Mouse (Mus musculus) MEL-GATA-1-ER (cell line): ENCODE measurements at regions not wholly inside any gene's neighbourhood (a gene's known extent, or its start where the extent isn't known, plus 50 kb on each side); places are given as distances from the start of the nearest gene placed in this dataset.
A peak's percentile ranks its signal among the peaks of the same experiment; 100 is the strongest.

Experiments
- DNase-seq: peaks from one replicate; pipeline ENCODE4 v3.0.0-alpha.2; 2012; ENCODE audit warnings: low read depth; ENCODE audit errors: extremely low read depth

DNA sequence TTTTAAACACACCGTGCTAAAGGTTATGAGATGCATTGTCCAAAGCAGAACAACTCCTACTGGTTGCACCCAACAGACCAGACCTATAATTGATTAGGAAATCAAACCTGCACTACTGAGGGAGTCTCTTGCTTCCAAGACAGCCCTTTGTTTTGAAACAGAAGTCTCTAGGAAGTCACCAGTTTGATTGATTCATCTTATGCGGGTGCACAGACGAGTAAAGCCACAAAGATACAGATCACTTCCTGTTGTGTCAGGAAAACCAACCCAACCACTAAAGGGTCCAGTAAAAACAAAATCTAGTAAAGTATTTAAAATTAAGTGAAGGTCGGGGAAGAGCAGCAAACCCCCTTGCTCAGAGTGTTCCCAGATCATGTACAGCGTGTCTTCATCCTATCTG, 58.3 kb upstream of the N6amt1 start:
- DNase-seq, result no peak

DNA sequence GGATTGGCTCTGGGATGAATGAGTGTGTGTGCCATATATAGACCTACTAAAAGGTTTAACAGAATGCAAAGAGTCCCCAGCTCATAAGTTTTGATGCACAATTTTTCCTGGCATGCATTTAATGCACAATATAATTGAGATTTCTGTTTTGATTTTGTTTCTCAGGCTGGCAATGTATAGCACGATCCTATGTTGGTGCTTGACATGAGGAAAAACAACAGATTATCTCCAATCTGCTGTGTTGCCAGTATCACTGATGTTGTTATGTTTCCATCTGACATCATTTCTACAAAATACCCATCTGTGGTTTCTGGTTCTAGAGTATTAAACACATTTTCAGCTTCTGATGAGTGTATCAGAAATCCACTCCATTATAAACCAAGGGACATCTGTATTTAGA, 61.2 kb upstream of the N6amt1 start:
- DNase-seq, result no peak

DNA sequence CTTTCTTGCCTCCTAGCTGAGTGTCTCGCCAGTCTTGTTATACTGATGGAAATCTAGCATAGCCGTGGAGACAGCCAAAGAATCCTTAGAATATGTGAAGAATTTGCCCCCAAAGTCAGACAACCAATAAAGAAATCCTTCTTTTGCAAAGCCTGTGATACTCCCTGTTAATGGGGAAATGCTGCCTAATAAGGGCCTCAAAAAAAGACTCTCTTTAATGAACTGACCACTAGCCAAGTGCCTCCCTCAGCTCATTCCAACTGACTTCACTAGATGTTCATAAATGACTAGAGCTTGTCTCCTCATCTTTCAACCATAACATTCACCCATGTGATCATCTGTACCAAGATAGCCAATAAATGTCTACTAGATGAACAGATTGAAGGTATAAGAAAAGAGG, 62.3 kb upstream of the N6amt1 start:
- no peak for DNase-seq

DNA sequence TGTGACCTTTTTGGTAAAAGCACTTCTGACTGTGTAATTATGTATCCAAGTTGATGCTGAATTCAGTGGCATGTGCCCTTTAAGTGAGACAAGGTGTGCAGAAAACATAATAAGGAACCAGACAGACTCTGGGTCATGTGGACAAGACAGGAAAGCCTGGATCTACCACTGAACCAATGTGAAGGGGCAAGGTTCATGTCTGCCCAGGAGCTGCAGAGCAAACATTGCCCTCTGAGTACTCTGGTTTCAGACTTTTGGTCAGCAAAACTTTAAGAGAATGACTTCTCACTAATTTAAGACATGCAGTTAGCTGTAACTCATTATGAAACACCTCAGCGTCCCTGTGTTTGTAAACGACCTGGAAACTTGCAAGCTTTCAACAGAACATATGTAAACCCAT, 68.3 kb upstream of the N6amt1 start:
- no peak for DNase-seq

DNA sequence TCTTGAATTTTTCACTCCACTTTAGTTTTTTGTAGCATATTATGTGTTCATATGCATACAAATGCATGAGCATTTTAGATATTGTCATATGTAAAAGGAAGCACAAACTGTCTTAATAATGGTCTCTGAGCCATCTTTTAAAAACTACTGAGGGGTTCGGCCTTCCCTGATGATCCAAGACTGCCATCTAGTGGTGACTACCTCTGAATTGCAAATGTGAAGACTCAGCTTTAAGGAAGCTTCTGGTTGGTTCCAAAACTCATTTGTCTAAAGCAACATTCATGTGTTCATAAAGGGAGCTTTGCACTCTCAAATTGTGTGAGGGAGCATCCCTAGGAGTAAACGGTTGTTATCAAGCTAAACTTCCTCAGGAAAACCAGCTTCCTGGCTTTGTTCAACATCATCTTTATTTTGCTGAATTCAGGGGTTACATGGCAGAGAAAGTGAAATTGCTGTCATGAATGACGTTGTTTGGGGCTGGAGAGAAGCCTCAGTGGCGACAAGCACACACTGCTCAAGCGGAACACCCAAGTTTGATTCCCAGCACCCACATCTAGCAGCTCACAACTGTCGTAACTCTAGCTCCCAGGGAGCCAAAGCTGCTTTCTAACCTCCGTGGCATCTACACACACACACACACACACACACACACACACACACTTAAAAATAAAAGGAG, 69.0 kb upstream of the N6amt1 start:
- DNase-seq, result peak; percentile 43

DNA sequence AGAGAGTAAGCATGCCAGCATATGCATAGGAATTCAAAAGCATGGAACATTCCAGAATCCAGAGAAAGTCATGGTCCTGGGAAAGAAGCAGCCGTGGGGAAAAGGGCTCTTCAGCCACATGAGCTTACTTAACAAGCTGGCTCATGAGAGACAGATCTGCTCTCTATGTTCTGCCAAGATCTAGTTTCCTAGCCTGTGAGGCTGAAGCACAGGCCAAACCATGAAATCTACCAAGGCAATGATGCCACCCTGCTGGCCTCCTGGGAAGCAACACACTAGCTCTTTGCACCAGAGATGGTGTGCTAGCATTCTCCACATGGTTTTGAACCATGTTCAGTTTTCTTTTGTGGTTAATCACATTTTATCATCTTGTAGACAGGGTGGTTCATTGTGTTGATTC, 75.5 kb upstream of the N6amt1 start:
- no peak for DNase-seq

DNA sequence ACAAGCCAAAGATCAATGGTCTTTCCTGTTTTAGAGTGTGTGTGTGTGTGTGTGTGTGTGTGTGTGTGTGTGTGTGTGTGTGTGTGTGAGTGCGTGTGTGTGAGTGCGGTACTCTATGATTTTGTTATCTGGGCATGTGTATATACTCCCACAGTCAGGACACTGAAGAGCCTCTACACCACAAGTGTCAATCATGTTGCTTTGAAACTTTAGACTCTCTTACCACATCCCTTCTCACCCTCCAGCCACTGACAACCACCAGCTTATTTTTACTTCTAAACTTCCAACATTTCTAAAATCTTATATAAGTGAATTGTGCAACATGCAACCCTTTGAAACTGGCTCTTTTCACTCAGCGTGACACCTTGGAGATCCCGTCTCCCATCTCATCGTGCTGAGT, 81.6 kb upstream of the N6amt1 start:
- no peak for DNase-seq

DNA sequence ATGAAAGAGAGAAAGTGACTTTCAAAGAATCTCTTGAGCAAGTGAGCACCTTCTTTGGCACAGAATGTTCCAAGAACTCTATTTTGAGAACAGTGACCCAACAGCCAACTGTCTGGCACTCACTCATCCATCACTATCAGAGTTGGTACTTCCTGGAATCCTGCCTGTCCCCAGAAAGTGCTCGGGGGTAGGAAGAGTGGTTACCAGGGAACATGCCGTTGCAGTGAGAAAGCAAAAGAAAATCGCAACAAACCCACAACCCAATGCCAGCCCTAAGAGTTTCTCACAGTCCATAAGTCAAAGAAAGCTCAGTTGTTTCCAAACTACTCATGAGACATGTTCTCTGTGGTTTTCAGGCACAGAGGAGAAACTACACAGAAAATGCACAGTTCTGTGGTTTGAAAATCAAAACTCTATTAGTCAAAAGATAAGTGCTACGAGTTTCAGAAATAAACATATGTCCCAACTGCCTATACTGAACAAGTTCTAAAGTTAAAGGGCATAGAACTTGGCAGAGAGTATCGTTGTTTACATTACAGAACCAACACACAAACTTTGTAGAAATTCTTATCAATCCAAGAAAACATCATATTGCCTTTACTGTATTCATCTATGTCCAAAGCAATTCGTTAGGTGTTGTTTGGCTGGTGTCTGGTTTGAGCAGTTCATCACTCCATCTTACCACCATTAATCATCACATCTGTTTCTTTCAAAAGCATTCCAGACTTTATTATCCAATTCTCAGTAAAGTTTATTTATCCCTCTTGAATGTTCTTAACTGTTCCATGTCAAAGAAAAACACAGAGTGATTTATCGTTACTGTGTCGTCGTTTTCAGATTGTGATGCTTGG, 85.8 kb upstream of the N6amt1 start:
- no peak for DNase-seq

DNA sequence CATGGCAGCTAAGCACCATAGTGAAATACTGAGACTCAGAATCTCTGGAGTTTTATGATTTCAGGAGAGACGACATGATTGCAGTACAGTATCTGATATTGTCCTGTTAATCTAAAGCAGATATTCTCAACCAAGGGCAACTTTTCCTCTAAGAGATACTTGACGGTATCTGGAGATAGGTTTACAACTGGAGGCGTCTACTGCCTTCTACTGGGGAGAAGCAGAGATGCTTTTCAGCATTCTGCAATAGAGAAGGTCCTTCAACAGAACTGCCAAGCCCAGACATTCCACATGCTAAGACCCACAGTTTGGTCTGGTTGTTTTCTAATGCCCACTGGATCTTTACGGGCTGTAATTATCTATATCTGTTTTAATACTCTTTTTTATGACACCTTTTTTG, 86.5 kb upstream of the N6amt1 start:
- DNase-seq, result no peak

DNA sequence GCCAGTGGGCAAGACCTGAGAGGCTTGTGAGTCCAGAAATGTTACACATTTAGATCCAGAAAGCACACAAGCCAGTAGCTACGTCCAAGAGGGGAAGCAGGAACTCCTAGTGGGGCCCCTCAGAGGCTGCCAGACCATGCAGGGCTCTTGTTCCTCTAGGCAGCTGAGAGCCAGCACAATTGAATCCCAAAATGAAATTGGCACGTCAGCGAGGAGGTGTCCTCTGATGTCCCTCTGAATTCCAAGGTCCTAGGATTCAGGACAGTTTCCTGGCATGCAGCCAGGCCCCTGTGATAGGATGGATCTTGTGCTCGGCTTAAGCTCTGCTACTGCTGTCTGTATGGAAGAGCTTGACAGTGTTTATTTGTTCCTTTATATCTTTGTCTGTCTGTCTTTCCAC, 90.4 kb upstream of the N6amt1 start:
- DNase-seq, result no peak

DNA sequence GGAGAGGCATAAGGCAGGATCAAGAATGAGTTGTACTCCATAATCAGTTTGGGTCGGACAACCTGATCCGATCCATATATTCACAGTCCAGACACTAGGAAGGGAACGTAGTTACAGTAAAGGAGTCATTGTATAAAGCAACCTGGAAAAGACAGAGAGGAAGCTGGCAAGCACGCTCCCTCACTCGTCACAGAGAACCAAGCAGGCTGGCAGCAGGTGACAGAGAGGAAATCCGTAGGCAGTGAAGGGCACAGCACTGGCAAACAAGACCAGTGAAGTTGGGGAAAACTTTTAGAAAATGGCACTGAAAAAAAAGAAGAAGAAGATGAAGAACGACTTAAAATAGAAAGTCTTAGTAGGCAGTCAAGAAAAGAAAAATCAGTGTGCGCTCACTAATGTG, 90.9 kb upstream of the N6amt1 start:
- no peak for DNase-seq

DNA sequence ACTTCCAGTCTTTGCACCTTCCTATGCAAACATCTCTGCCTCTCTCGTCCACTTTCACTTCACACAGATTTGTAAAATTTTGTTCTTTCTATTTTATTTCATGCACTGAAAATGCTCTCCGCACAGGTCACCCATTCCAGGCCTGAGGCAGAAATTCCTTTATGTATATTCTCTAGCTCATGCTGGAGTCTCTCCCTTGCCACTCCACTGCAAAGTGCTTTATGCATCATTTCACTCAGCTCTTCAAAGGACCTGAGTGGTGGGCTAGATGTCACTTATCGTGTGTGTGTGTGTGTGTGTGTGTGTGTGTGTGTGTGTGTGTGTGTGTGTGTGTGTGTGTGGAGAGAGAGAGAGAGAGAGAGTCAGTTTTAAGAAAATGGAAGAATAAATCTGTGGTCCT, 91.5 kb upstream of the N6amt1 start:
- DNase-seq, result no peak

DNA sequence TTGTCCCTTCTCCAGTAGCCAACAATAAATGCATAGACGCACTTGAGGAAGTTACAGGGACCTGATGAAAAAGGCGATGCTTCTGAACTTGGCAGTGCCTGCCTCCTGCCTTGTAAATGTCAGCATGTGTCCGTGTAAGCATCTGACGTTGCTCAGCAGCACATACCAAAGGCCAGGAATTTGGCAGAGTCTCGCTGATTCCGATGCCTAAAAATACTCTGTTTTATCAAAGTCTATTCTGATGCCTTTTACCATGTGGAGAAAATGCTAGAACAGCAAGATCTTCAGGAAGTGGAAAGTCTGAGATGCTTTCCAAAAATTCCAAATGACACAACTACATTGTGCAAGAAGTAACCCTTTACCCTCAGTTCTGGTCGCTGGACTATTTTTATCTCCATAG, 92.5 kb upstream of the N6amt1 start:
- no peak for DNase-seq

DNA sequence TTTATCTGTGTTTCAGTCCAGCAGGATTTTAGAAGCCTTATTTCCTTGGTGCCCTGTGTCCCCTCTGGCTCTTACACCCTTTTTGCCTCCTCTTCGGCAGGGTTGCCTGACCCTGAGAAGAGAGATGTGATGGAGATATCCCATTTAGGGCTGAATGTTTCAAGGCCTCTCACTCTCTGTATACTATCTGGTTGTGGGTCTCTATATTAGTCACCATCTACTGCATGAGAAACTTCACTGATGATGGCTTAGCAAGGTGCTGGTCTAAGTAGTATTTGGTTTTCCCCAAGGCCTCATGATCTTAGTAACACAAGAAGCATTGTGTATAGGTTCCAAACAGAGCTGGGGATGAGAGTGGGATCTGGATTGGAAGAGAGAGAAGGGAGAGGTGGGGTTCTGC, 99.2 kb upstream of the N6amt1 start:
- no peak for DNase-seq

DNA sequence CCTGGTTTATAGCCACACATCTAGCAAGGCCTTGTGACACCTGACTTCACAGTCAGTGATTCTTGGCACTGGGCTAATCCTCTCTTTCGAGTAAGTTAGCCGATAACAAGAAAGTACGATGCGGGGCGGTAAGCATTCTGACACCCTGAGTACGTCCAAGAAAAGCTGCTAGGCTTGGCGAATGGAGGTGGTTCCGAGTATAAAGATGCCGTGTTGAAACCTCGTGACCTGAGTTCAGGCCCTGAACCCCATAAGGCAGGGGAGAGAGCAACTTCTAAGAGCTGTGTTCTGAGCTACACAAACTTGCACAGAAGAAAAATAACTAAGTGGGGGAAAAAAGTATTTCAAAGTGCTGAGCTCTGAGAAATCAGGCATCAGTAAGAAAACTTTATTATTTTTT, 103.5 kb upstream of the N6amt1 start:
- no peak for DNase-seq

DNA sequence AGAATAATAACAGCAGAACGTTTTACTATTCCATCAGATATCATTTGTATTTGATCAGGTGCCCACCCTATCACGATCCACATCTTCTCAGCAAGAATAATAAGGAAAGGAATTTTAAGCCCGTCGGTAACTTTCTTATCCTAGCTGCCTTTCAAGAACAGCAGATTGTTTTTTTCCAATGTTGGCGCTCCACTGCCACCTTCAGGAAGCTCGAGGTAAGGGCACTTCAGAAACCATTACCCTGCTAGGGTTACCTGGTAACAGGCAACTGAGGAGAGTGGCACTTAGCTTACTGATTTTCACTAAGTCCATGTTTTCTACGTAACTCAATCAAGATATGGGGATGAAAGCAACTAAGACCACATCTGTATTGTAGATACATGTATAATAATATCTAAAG, 104.1 kb upstream of the N6amt1 start:
- DNase-seq, result peak; percentile 43

DNA sequence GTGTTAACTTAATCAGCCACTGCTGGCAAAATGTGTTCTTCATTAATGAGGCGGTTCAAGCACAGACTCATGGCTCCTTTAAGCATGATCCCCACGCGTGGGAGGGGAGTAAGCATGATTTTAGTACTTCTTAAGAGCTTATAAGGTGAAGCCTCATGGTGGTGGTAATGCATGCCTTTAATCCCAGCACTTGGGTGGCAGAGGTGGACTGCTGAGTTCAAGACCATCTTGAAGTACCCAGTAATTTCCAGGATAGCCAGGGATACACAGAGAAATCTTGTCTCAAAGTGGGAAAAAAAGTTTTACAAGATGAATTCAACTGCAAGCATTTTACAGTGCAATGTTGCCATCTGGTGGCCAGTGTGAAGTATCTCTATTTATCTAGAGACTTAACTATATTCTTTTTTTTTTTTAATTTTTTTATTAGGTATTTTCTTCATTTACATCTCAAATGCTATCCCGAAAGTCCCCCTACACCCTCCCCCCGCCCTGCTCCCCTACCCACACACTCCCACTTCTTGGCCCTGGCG, 105.4 kb upstream of the N6amt1 start:
- peak; percentile 27 for DNase-seq

DNA sequence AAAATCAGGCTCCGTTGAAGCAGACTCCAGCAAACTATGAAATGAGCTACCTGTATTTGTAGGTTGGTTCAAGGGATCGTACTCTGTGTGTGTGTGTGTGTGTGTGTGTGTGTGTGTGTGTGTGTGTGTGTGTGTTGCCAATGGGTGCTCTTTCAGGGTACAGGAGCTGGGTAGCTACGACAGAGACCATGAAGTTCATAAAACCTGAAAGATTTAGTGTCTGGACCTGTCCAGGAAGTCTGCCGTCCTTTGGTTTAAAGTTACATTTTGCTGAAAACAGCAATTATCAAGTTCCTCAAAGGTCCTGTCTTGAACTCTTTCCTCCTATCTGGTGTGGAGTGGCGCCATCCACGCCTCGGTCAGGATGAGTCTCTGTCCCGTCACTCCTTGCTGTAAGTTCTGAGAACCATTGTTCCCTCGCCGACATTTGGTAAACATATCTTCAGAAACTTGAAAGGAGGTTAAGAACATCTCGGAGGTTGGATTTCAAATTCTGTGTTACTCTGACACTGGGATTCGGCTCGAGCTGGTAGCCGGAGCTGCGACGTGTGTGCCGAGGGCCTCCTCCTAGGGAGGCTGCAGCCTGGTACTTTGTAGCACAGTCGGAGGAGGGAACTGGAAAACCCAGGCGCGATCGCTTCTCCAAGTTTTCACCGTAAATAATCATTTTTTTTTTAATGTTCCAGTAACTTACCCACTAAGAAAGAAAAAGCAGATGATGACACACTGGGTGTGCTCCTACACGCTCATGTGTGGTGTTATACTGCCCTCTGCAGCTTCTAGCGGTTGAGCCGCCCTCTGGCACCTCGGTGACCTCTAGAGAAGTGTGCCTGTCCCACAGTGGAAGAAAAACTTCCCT, 107.8 kb upstream of the N6amt1 start:
- DNase-seq, result no peak

DNA sequence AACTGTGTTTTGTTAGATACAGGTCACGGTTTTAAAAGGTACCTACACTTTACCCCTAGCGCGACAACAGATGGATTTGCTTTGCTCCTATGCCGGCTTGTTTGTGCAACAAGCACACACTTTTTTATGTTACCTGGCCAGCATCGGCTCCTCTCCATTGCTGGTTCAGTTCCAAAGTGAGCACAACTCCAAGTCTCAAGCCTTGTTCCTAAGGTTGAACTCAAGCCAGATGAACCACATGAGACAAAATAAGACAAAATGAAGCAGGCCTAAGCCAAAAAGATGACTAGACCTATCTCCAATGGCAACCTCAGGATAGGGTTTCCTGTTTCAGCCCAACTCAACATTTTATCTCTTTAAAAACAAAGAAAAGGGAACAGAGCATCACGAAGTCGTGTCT, 108.5 kb upstream of the N6amt1 start:
- DNase-seq, result no peak

DNA sequence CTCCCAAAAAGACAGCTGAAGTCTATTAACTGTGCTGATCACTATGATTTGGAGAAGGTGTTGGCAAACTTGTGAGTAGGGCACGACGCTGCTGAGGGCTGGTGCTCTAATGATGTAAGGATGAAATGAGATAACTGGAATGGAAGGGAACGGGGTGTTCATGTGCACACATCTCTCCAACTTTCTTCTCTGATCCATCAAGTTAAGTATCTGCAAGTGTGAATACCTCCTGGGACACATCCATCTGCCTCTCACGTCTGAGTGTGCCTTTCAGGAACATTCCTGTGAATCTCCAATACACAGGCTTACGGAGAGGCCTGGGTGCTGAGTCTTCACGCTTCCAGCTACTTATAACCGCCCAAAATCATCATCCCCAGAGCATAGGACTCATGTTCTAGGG, 112.0 kb upstream of the N6amt1 start:
- no peak for DNase-seq

DNA sequence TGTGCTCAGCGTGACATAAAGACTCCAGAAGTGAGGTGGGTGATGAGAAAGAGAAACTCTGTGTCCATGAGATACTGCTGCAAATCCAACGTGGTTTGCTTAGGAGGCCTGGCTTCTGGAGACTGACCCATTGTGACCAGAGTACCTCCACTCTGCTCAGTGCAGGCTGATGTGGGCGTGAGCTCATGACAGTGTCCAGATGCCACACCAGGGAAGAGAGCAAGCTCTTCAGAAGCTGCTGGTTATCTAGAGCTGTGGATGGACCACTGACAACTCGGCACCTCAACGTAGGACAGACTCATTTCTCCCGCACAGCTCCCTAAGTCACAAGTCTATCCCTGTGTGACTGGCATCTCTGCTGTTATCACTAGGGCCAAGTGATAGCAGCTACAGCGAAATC, 114.9 kb upstream of the N6amt1 start:
- no peak for DNase-seq

DNA sequence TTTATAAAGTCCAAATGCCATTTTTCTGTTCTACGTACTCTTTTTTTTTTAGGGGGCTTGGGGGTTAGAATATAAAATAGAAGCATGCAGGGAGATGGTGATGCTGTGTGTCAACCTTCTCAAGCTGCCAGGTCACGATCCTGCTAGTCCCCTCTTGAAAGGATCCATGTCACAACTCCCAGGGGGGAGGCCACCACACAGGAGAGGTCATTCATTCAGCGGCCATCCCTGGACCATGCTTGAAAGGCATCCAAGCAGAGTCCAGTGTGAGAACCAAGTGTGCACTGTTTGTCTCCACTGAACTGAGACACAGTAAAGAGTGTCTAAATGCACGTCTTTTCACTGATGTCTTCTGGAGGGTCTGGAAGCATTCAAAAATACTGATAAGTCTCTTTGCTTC, 119.8 kb upstream of the N6amt1 start:
- DNase-seq, result no peak
